Mouse (Mus musculus) erythroblast, adult 5-6 weeks (primary cell): ENCODE data around the gene Crb3. TPM values are rescaled to one million over a fixed set of nuclear protein-coding genes. Genes with fewer than 3 reads are reported as not detected.

ENCODE experiments used
- ATAC-seq: replicated peaks from 2 replicates; pipeline ENCODE4 v1.8.0; 2016; ENCODE audit warnings: moderate number of reproducible peaks, mild to moderate bottlenecking, moderate TSS enrichment, inconsistent platforms; ENCODE audit not compliant: poor library complexity, low FRiP score, severe bottlenecking
- total RNA-seq, 2 experiments: library from RNA; stranded (forward) in 1 of 2; stranded (reverse) in 1 of 2; fragments of 150-400 nt in 1 of 2; fragments of 200-764, 138-1000 nt in 1 of 2; gene quantifications; 2 replicates each; pipeline versions ENCODE4 v1.2.3 to v1.2.4; 2015 to 2017; ENCODE audit warnings: low replicate concordance in 2 of 2

The Crb3 gene
- total RNA-seq, 2 experiments from 2014 or later: not detected

- no peak for ATAC-seq
Measured at GRCm38 (mm10) chr17:57061069-57061468, 2.2 kb downstream of the Crb3 start.

GRCm38 (mm10) chr17:57062011-57062521 is 3.2 kb downstream of the Crb3 start:
- no peak for ATAC-seq

DNA sequence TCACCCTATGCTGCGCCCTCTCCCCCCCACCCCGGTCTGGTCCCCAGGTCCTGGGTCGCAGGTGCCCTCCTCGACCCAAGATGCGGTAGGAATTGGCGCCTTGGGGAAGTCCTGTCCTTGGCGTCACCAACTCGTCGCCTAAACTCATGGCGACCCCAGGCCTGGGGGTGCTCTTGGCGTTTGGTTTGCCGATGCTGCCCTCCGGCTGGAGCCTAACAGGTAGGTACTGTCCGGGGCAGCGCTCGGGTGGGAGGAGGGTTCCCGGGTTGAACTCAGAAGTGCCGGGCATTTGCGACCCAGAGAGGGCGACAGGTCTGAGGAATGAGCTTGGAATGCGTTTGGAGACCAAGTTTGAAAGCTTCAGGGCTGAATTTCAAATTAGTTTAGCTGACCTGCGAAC is 3.6 kb downstream of the Crb3 start:
- no peak for ATAC-seq

GRCm38 (mm10) chr17:57063031-57063430 is 4.1 kb downstream of the Crb3 start:
- no peak for ATAC-seq

GRCm38 (mm10) chr17:57066908-57067307 is 8.0 kb downstream of the Crb3 start:
- ATAC-seq: no peak

DNA sequence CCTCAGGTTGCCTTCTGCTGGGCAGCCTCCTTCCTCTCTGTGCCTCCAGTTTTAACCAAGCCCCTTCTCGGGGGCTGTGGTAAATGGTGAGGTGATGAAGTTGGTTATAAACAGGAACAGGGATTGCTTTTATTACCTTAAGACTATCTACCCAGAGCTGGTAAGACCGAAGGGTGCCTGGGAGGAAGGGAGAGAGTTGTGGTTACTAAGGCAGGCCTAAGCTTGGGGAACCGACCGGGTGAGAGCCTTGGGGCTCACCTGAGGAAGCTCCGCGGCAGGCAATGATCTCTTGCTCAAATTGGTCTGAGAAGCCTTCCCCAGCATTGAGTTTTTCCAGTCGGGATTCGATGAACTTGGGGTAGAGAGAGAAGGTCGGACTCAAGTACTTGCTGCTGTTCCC is 11.4 kb downstream of the Crb3 start:
- no peak for ATAC-seq

- ATAC-seq: no peak
Measured at GRCm38 (mm10) chr17:57070699-57071098, 11.8 kb downstream of the Crb3 start.

DNA sequence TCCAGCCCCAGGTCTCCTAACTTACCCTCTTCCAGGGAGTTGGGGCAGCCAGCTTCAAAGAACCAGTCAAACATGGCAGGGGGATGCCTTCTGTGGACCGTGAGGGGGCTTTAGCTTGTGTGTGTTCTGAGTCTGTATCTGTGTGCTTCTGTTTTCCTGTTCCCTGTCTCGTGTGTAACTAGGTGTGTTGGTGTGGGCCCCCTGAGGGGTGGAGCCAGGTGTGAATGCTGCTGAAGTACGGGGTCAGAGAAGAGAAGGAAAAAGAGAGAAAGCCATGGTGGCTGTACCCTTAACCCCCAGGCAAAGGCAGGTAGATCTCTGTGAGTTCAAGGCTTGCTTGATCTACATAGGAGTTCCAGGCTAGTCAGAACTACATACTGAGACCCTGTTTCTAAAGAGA is 18.0 kb downstream of the Crb3 start:
- ATAC-seq: no peak

- ATAC-seq: no peak
Measured at GRCm38 (mm10) chr17:57078336-57078735, 19.4 kb downstream of the Crb3 start, which contains the start of gene Dennd1c. Gene Dennd1c, minus strand, starts transcription at chr17:57078514.

DNA sequence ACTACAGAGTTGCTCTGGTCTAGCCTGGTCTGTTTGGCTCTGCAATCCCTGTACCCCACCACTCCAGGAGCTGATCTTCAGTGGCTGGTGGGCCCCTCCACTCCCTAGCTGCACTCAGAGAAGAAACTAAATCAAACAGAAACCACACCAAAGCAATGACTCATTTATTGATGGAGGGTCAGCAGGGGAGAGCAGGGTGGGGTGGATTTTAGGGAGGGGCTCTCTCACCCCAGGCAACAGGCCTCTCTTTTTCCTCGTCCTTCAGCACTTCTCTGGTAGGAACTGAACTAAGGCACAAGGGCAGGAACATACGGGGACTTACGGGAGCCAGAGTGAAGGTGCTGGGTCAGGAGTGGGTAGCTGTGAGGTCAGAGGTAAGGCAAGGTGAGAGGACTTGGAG is 21.0 kb downstream of the Crb3 start:
- ATAC-seq: no peak

GRCm38 (mm10) chr17:57081234-57081842 is 22.4 kb downstream of the Crb3 start:
- no peak for ATAC-seq

GRCm38 (mm10) chr17:57082481-57082880 is 23.6 kb downstream of the Crb3 start:
- ATAC-seq: no peak

GRCm38 (mm10) chr17:57085970-57086757 is 27.3 kb downstream of the Crb3 start:
- no peak for ATAC-seq

- ATAC-seq: no peak; the same call in 1 of the 2 replicates
Measured at GRCm38 (mm10) chr17:57087049-57087832, 28.3 kb downstream of the Crb3 start, which contains the start of gene Tubb4a. Gene Tubb4a, minus strand, starts transcription at chr17:57087782.

GRCm38 (mm10) chr17:57094222-57094621 is 35.3 kb downstream of the Crb3 start:
- no peak for ATAC-seq

DNA sequence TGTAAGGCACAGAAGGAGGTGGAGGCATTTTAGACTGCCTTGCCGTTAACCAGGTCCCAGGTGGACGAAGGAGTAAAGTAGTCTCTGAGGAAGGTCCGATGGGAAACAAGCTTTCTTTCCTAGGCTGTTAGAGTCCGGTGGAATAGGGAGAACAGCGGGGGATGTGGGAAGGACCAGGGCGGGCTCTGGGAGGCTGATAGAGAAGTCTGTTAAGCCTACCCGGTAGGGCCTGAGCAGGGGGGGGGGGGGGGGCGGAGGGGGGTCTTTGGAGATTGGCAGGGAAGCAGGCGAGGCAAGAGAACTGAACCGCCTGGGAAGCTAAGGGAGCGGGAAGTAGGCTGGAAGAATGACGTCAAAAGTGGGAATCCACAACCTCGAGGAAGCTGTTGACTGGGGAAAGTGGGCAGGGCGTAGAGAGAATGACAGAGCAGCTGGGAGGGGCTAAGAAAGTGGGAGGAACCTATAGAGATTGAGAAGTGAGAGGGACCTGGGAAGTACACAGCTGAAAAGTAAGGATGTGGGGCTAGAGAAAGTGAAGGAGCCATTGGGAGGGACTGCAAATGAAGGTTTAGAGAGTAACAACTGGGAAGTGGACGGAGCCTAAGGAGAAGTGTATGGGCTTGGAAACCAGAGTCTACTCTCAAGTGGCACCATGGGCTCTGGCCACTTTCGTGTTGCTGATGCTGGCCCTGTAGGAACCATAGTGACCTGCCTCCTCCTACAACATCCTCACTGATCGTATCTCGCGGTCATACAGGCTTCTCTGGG is 37.1 kb downstream of the Crb3 start:
- ATAC-seq: peak; percentile 49; the same call in 1 of the 2 replicates

DNA sequence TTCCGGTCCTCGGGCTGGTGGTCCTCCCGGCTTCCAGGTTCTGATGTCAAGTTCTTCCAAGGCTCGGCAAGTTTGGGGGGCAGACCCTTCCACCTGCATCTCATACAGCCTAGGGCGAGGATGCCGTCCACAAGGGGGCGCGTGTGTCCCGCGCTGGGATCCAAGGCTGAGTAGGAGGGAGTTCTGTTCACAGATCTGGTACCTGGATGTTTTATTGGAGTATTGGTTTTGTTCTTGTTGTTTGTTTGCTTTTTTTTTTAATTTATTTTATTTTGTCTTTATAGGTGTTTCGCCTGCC is 37.7 kb downstream of the Crb3 start:
- ATAC-seq: peak; percentile 48; the same call in 1 of the 2 replicates

- no peak for ATAC-seq
Measured at GRCm38 (mm10) chr17:57098321-57098720, 39.4 kb downstream of the Crb3 start.

DNA sequence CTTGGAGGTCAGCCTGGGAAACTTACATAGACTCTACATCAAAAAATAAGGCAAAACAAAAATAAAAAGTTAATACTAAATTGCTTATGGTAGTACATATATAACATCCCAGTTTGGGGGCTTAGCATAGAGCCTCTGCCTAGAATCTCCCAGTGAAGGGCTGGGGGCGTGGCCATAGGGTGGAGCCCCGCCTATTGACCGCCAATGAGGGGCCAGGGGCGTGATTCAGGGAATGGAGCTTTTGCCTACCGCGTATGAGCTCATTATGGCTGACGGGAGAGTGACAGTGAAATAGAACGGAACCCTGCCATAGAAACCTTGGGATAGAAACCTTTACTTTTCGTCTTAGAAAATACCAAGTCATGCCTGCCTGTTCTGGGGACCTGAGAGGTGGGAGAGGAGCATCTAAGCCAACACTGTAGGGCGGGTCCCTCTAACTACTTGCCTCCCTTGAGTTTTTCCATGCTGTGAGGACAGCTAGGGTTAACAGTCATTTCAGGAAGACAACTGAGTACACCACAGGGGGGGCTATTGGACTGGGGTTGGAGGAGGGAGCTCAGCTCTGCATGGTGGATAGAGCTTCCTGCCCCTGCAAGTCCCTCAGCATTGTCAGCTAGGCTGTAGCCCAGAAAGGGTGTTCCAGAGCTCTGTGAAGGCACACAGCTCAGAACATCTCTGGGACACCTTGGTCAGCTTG is 40.9 kb downstream of the Crb3 start:
- no peak for ATAC-seq
